Mouse (Mus musculus): ENCODE data around the gene Gpatch1.
"Not testable (repeated sequence)": the region's sequence is repeated elsewhere in the genome, so short reads cannot be mapped to it uniquely, and the experiment has no call there.

DNA sequence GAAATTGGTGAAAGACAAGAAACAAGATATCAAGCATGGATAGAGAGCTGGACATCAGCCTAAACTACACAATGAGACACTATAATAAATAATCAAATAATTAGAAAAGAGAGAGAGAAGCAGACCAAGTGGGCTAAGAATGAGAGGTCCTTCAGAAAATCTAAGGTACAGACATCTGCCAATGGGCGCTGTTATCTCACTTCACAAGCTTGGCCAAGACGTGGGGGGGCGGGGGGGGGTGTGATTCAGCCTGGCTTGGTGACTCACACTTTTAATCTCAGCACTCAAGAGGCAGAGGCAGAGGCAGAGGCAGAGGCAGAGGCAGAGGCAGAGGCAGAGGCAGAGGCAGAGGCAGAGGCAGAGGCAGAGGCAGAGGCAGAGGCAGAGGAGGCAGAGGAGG lies 981 bp upstream of the Gpatch1 start:
- not testable (repeated sequence) for TF ChIP-seq CTCF (IDR thresholded peaks at IDR 0.05; ENCODE audit: low read depth); EP300 (optimal IDR thresholded peaks at IDR 0.05)

All from stomach, postnatal 0 days (tissue).